Mouse (Mus musculus) lung, adult 2 months (tissue): Measurements from ENCODE around the gene Tmem63a.

ENCODE experiments used
- CTCF ChIP-seq: fragments of 200-500 bp; IDR thresholded peaks from 2 replicates; pipeline ENCODE4 v1.5.1; 2011; ENCODE audit warnings: mild to moderate bottlenecking, low read length, control low read depth; ENCODE audit not compliant: insufficient read depth
- POLR2A ChIP-seq: fragments of 200-500 bp; IDR thresholded peaks from 2 replicates; pipeline ENCODE4 v1.6.1; 2011; ENCODE audit warnings: low read depth, mild to moderate bottlenecking, control low read depth, low read length, borderline replicate concordance; ENCODE audit errors: extremely low read depth

- TF ChIP-seq CTCF (no peak), POLR2A (no peak)
These were observed 4.3 kb downstream of the Tmem63a start for GRCm38 (mm10) chr1:180946448-180946847.
